Mouse (Mus musculus): Measurements from ENCODE around the gene Hist1h3g. TPM values are rescaled to one million over a fixed set of nuclear protein-coding genes. Genes with fewer than 3 reads are reported as not detected.
"Not testable (repeated sequence)": the region's sequence is repeated elsewhere in the genome, so short reads cannot be mapped to it uniquely, and the experiment has no call there.

Gene Hist1h3g
- polyA plus RNA-seq, 1 experiment from 2014 or later: 0.72 TPM

GRCm38 (mm10) chr13:23571504-23572217, 36.4 kb downstream of the Hist1h3g start:
- not testable (repeated sequence) for ATAC-seq (ENCODE audit: low read depth); H3K27me3 ChIP-seq (ENCODE audit: control insufficient read depth, insufficient read depth, low read length); H3K9me3 ChIP-seq (ENCODE audit: control insufficient read depth, low read length); H3K36me3 ChIP-seq (ENCODE audit: control insufficient read depth, insufficient read depth, low read length)
- H3K27ac ChIP-seq (ENCODE audit: low read depth, low read length): peak overlapping the region; percentile 90
- under 1% methylated on average over 10 of the region's 34 CpGs for WGBS
- H3K4me2 ChIP-seq (ENCODE audit: low read depth, low read length): peak overlapping the region; percentile 73
- H3K4me3 ChIP-seq (ENCODE audit: low read depth, low read length): peak overlapping the region; percentile 47
- peaks cover 32% of the 10 kb centered on the region for H3K4me1 ChIP-seq (ENCODE audit: control insufficient read depth, insufficient read depth, low read length)
- peak overlapping the region; percentile 51 for H3K9ac ChIP-seq (replicated peaks; ENCODE audit: low read depth, low read length)

- H3K4me3 ChIP-seq (ENCODE audit: low read depth, low read length): peak overlapping the region; percentile 47
- no peak overlapping the region for H3K27ac ChIP-seq (ENCODE audit: low read depth, low read length)
- 49% methylated on average over 2 of the region's 2 CpGs for whole genome bisulfite sequencing
- H3K27me3 ChIP-seq (ENCODE audit: control insufficient read depth, insufficient read depth, low read length): no peaks in the 10 kb centered on the region
- H3K4me2 ChIP-seq (ENCODE audit: low read depth, low read length): peak overlapping the region; percentile 73
- ATAC-seq (ENCODE audit: low read depth): no peak
- no peaks in the 10 kb centered on the region for H3K9me3 ChIP-seq (ENCODE audit: control insufficient read depth, low read length)
- H3K36me3 ChIP-seq (ENCODE audit: control insufficient read depth, insufficient read depth, low read length): no peaks in the 10 kb centered on the region
- H3K4me1 ChIP-seq (ENCODE audit: control insufficient read depth, insufficient read depth, low read length): peaks cover 38% of the 10 kb centered on the region
- H3K9ac ChIP-seq (replicated peaks; ENCODE audit: low read depth, low read length): no peak overlapping the region; the same call in 1 of the 2 replicates
Measured at GRCm38 (mm10) chr13:23572218-23573033, 37.2 kb downstream of the Hist1h3g start.

- Histone ChIP-seq H3K4me1 (ENCODE audit: control insufficient read depth, insufficient read depth, low read length) (peaks cover 38% of the 10 kb centered on the region), H3K4me3 (ENCODE audit: low read depth, low read length) (peak overlapping the region; percentile 23), H3K9ac (replicated peaks; ENCODE audit: low read depth, low read length) (0 out of 2 replicates have a peak overlapping the region, but pooled peaks have one; percentile 12), H3K4me2 (ENCODE audit: low read depth, low read length) (peak overlapping the region; percentile 73), H3K27ac (ENCODE audit: low read depth, low read length) (peak overlapping the region; percentile 2; the same call in 1 of the 2 replicates)
- H3K27me3 ChIP-seq (ENCODE audit: control insufficient read depth, insufficient read depth, low read length); H3K9me3 ChIP-seq (ENCODE audit: control insufficient read depth, low read length); ATAC-seq (ENCODE audit: low read depth); H3K36me3 ChIP-seq (ENCODE audit: control insufficient read depth, insufficient read depth, low read length): not testable (repeated sequence)
- WGBS: 9% methylated on average over 18 of the region's 20 CpGs
Measured at GRCm38 (mm10) chr13:23573034-23573897, 38.0 kb downstream of the Hist1h3g start.

- not testable (repeated sequence) for H3K36me3 ChIP-seq (ENCODE audit: control insufficient read depth, insufficient read depth, low read length); H3K9me3 ChIP-seq (ENCODE audit: control insufficient read depth, low read length); H3K27me3 ChIP-seq (ENCODE audit: control insufficient read depth, insufficient read depth, low read length)
- H3K4me3 ChIP-seq (ENCODE audit: low read depth, low read length): peak within 1 kb of the TSS; percentile 32
- peak within 1 kb of the TSS; percentile 73 for H3K4me2 ChIP-seq (ENCODE audit: low read depth, low read length)
- 1% methylated on average over 22 of the region's 42 CpGs for WGBS
- 0 out of 2 replicates have a peak within 1 kb of the TSS, but pooled peaks have one; percentile 12 for H3K9ac ChIP-seq (replicated peaks; ENCODE audit: low read depth, low read length)
- ATAC-seq (ENCODE audit: low read depth): peak; percentile 93
- peak within 1 kb of the TSS; percentile 75; the same call in 1 of the 2 replicates for H3K27ac ChIP-seq (ENCODE audit: low read depth, low read length)
- H3K4me1 ChIP-seq (ENCODE audit: control insufficient read depth, insufficient read depth, low read length): peaks cover 38% of the 10 kb centered on the region
Measured at GRCm38 (mm10) chr13:23573898-23574524, 38.8 kb downstream of the Hist1h3g start, which contains the start of the genes Hist1h2bf and Hist1h2ad. Hist1h2bf (minus strand) TSS chr13:23574196. Hist1h2ad (plus strand) TSS chr13:23574381.

- H3K36me3 ChIP-seq (ENCODE audit: control insufficient read depth, insufficient read depth, low read length); H3K27me3 ChIP-seq (ENCODE audit: control insufficient read depth, insufficient read depth, low read length); H3K9ac ChIP-seq (replicated peaks; ENCODE audit: low read depth, low read length); ATAC-seq (ENCODE audit: low read depth); H3K9me3 ChIP-seq (ENCODE audit: control insufficient read depth, low read length): not testable (repeated sequence)
- WGBS: 1% methylated on average over 5 of the region's 39 CpGs
- Histone ChIP-seq H3K4me3 (ENCODE audit: low read depth, low read length) (peak overlapping the region; percentile 25), H3K4me1 (ENCODE audit: control insufficient read depth, insufficient read depth, low read length) (peaks cover 38% of the 10 kb centered on the region), H3K4me2 (ENCODE audit: low read depth, low read length) (peak overlapping the region; percentile 73), H3K27ac (ENCODE audit: low read depth, low read length) (peak overlapping the region; percentile 75; the same call in 1 of the 2 replicates)
Measured at GRCm38 (mm10) chr13:23574546-23575170, 39.4 kb downstream of the Hist1h3g start.

GRCm38 (mm10) chr13:23575271-23575851, 40.1 kb downstream of the Hist1h3g start, which contains the start of gene Hist1h3d:
Hist1h3d (plus strand) TSS chr13:23575763.
- H3K27me3 ChIP-seq (ENCODE audit: control insufficient read depth, insufficient read depth, low read length): no peaks in the 10 kb centered on the region
- peak within 1 kb of the TSS; percentile 46 for H3K9ac ChIP-seq (replicated peaks; ENCODE audit: low read depth, low read length)
- no peaks in the 10 kb centered on the region for H3K9me3 ChIP-seq (ENCODE audit: control insufficient read depth, low read length)
- peaks cover 33% of the 10 kb centered on the region for H3K4me1 ChIP-seq (ENCODE audit: control insufficient read depth, insufficient read depth, low read length)
- ATAC-seq (ENCODE audit: low read depth): peak; percentile 53
- H3K27ac ChIP-seq (ENCODE audit: low read depth, low read length): no peak within 1 kb of the TSS
- H3K36me3 ChIP-seq (ENCODE audit: control insufficient read depth, insufficient read depth, low read length): no peaks in the 10 kb centered on the region
- peak within 1 kb of the TSS; percentile 32 for H3K4me3 ChIP-seq (ENCODE audit: low read depth, low read length)
- WGBS: under 1% methylated on average over 18 of the region's 18 CpGs
- H3K4me2 ChIP-seq (ENCODE audit: low read depth, low read length): peak within 1 kb of the TSS; percentile 62

- Histone ChIP-seq H3K9ac (replicated peaks; ENCODE audit: low read depth, low read length) (peak overlapping the region; percentile 46), H3K4me2 (ENCODE audit: low read depth, low read length) (peak overlapping the region; percentile 62), H3K4me3 (ENCODE audit: low read depth, low read length) (peak overlapping the region; percentile 32), H3K4me1 (ENCODE audit: control insufficient read depth, insufficient read depth, low read length) (peaks cover 32% of the 10 kb centered on the region)
- WGBS: under 1% methylated on average over 11 of the region's 40 CpGs
- H3K27ac ChIP-seq (ENCODE audit: low read depth, low read length); H3K36me3 ChIP-seq (ENCODE audit: control insufficient read depth, insufficient read depth, low read length); ATAC-seq (ENCODE audit: low read depth); H3K9me3 ChIP-seq (ENCODE audit: control insufficient read depth, low read length); H3K27me3 ChIP-seq (ENCODE audit: control insufficient read depth, insufficient read depth, low read length): not testable (repeated sequence)
Measured at GRCm38 (mm10) chr13:23575864-23576313, 40.7 kb downstream of the Hist1h3g start.
